In the genomic region with DNA sequence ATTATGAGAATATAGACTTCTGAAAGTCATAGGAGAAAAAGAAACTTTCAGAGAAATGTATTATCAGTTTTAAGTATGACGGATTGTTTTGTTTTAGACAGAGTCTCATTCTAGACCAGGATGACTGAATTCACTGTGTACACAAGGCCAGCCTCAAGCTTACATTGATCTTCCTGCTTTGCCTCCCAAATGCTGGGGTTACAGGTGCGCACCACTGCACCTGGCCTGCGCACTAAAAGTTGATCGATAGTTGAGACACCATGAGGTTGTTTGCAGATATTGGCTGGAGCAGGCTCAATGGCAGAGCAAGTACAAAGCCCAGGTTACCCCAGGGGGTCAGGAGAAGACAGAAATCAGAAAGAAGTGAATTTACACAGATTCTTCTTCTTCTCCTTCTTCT, we compare ENCODE assay signal across 21 mouse cellular contexts. TPM values are rescaled to one million over a fixed set of nuclear protein-coding genes. Genes with fewer than 3 reads are reported as not detected.
DNase-seq lines count a peak whose midpoint lies in the region; ATAC-seq and TF ChIP-seq lines count a peak whose summit lies in the region.
"Had no signal": no experiment of that assay in that cellular context is flagged by ENCODE, and none has a peak within 500 bp of the region (broad histone marks: within the 10 kb centered on the region; RNA-seq: fewer than 3 reads in every experiment).

No protein-coding gene starts in this region.

- H3K9ac ChIP-seq in liver, adult 2 months (ENCODE audit: low read depth, low read length), result no peak overlapping the region
- H3K9ac ChIP-seq in liver, postnatal 0 days (replicated peaks), result no peak overlapping the region
- no peak overlapping the region for H3K9ac ChIP-seq in liver, embryonic 12.5 days

- peaks cover 13% of the 10 kb centered on the region for H3K4me1 ChIP-seq in liver, adult 2 months (ENCODE audit: control insufficient read depth, insufficient read depth, low read length)
- peaks cover 12% of the 10 kb centered on the region for H3K4me1 ChIP-seq in liver, postnatal 0 days (ENCODE audit: insufficient read depth)
- H3K4me1 ChIP-seq in liver, embryonic 12.5 days, result peaks cover 2% of the 10 kb centered on the region; the same call in 1 of the 2 replicates

- H3K9me3 ChIP-seq in liver, postnatal 0 days (ENCODE audit: low read length), result no peaks in the 10 kb centered on the region
- no peaks in the 10 kb centered on the region for H3K9me3 ChIP-seq in liver, embryonic 12.5 days (replicated peaks)
- H3K9me3 ChIP-seq: G1E had no signal

- H3K4me2 ChIP-seq in liver, postnatal 0 days (ENCODE audit: low read depth, low read length), result no peak overlapping the region
- H3K4me2 ChIP-seq in liver, embryonic 12.5 days, result no peak overlapping the region

- H3K4me3 ChIP-seq in liver, adult 2 months (ENCODE audit: insufficient read depth, low read depth, low read length), result no peak overlapping the region
- no peak overlapping the region for H3K4me3 ChIP-seq in liver, postnatal 0 days (ENCODE audit: low read depth, low read length)
- H3K4me3 ChIP-seq in liver, embryonic 12.5 days, result no peak overlapping the region

- 20% methylated on average over 4 of the region's 4 CpGs for WGBS in liver, adult 2 months
- WGBS in liver, postnatal 0 days (ENCODE audit: insufficient replicate concordance), result 60% methylated on average over 4 of the region's 4 CpGs
- 76% methylated on average over 4 of the region's 4 CpGs for WGBS in liver, embryonic 12.5 days (ENCODE audit: insufficient replicate concordance)

- no peak for TF ChIP-seq POLR2A in liver, adult 2 months (IDR thresholded peaks at IDR 0.05; ENCODE audit: extremely low read depth, insufficient read depth, low read length)

- DNase-seq in liver, adult 2 months (ENCODE audit: extremely low read depth, low read depth, low spot score), result peak; percentile 84
- no peak for DNase-seq in liver
- peak; percentile 37 for DNase-seq in liver, postnatal 0 days
- DNase-seq: adrenal gland, adult 2 months; adrenal gland, adult 8-10 months; adrenal gland, postnatal 10 days; adrenal gland, postnatal 14 days; adrenal gland, postnatal 25 days; adrenal gland, postnatal 36 days; B cell, adult 2 months; cerebellum, adult 11 months; cerebellum, adult 11-12 months; cerebellum, adult 18-20 months had no signal

- no peaks in the 10 kb centered on the region for H3K36me3 ChIP-seq in liver, adult 2 months (ENCODE audit: control insufficient read depth, insufficient read depth, low read length)
- H3K36me3 ChIP-seq in liver, postnatal 0 days (replicated peaks; ENCODE audit: insufficient read depth, low read length), result no peaks in the 10 kb centered on the region
- no peaks in the 10 kb centered on the region for H3K36me3 ChIP-seq in liver, embryonic 12.5 days
- H3K36me3 ChIP-seq: G1E had no signal

- no peak for TF ChIP-seq CTCF in liver, adult 2 months (IDR thresholded peaks at IDR 0.05; ENCODE audit: low read depth, low read length)
- no peak for TF ChIP-seq CTCF in liver, postnatal 0 days (IDR thresholded peaks at IDR 0.05; ENCODE audit: low read depth)

- peak; percentile 80 for ATAC-seq in liver, postnatal 0 days
- ATAC-seq in liver, embryonic 12.5 days, result no peak
- ATAC-seq: activated CD4-positive, CD25-positive, alpha-beta regulatory T cell, adult 4 months; CD4-positive, CD25-positive, alpha-beta regulatory T cell, adult 4 months; Patski had no signal

- H3K27me3 ChIP-seq in liver, adult 2 months (ENCODE audit: control insufficient read depth, insufficient read depth, low read length), result no peaks in the 10 kb centered on the region
- H3K27me3 ChIP-seq in liver, postnatal 0 days (ENCODE audit: insufficient read depth, low read length), result no peaks in the 10 kb centered on the region
- no peaks in the 10 kb centered on the region for H3K27me3 ChIP-seq in liver, embryonic 12.5 days (replicated peaks)
- H3K27me3 ChIP-seq: CH12.LX, Patski had no signal

- peaks cover 4% of the 10 kb centered on the region; the same call in 1 of the 2 replicates for H3K79me2 ChIP-seq in liver, adult 2 months (ENCODE audit: control insufficient read depth, insufficient read depth, low read length)

- no peak for TF ChIP-seq EP300 in liver, postnatal 0 days (IDR thresholded peaks at IDR 0.05; ENCODE audit: low read depth)

- no peak overlapping the region for H3K27ac ChIP-seq in liver, adult 2 months (replicated peaks; ENCODE audit: insufficient read depth, low read depth, low read length)
- H3K27ac ChIP-seq in liver, postnatal 0 days (ENCODE audit: low read depth), result no peak overlapping the region
- H3K27ac ChIP-seq in liver, embryonic 12.5 days, result no peak overlapping the region

RNA-seq across cellular contexts. Expression of a gene that starts 36.5 kb away (rescaled TPM):
- total RNA-seq in liver, adult 2 months (2014; rRNA removed), result 28.9 and 32.7 TPM in 2 replicates
- 11.2 and 16.0 TPM in 2 replicates for polyA plus RNA-seq in liver, adult 2 months (2012; rRNA removed)
- polyA plus RNA-seq in liver, postnatal 0 days (2015; fragmentation: Nextera tagmentation; extraction: Ambion mirVana), result 14.8 and 15.0 TPM in 2 replicates
- polyA plus RNA-seq in liver, embryonic 12.5 days (2016; fragmentation: Nextera tagmentation; extraction: Ambion mirVana), result 10.6 and 11.0 TPM in 2 replicates

RNA-seq across cellular contexts. Expression of a gene that starts 55.1 kb away (rescaled TPM):
- not detected in 2 replicates for total RNA-seq in liver, adult 2 months (2014; rRNA removed)
- polyA plus RNA-seq in liver, adult 2 months (2012; rRNA removed), result not detected in 2 replicates
- not detected in 2 replicates for polyA plus RNA-seq in liver, postnatal 0 days (2015; fragmentation: Nextera tagmentation; extraction: Ambion mirVana)
- not detected in 2 replicates for polyA plus RNA-seq in liver, embryonic 12.5 days (2016; fragmentation: Nextera tagmentation; extraction: Ambion mirVana)
- total RNA-seq: CH12.LX, MEL had no signal
- polyA plus RNA-seq: activated CD4-positive, CD25-positive, alpha-beta regulatory T cell, adult 4 months; C2C12; CD4-positive, CD25-positive, alpha-beta regulatory T cell, adult 4 months; G1E; Patski had no signal

RNA-seq across cellular contexts. Expression of a gene that starts 58.1 kb away (rescaled TPM):
- total RNA-seq in liver, adult 2 months (2014; rRNA removed), result 40.5 and 48.3 TPM in 2 replicates
- polyA plus RNA-seq in liver, adult 2 months (2012; rRNA removed), result 26.5 and 32.7 TPM in 2 replicates
- polyA plus RNA-seq in liver, postnatal 0 days (2015; fragmentation: Nextera tagmentation; extraction: Ambion mirVana), result 16.2 and 17.3 TPM in 2 replicates
- 33.1 TPM in 2 replicates for polyA plus RNA-seq in liver, embryonic 12.5 days (2016; fragmentation: Nextera tagmentation; extraction: Ambion mirVana)
